Mouse (Mus musculus) MN1 (cell line): ENCODE measurements around the gene Mas1.
"Not testable (repeated sequence)": the region's sequence is repeated elsewhere in the genome, so short reads cannot be mapped to it uniquely, and the experiment has no call there.

ENCODE experiments used
- DNase-seq: peaks from one replicate; pipeline ENCODE4 v3.0.0-alpha.2; 2016; ENCODE audit warnings: low spot score

Gene Mas1

GRCm38 (mm10) chr17:12868043-12868442, at the start of gene Mas1:
Gene Mas1 (minus strand): TSS chr17:12868143.
- DNase-seq = no peak

GRCm38 (mm10) chr17:12916588-12917380, 48.8 kb upstream of the Mas1 start:
- peak; percentile 61 for DNase-seq

DNA sequence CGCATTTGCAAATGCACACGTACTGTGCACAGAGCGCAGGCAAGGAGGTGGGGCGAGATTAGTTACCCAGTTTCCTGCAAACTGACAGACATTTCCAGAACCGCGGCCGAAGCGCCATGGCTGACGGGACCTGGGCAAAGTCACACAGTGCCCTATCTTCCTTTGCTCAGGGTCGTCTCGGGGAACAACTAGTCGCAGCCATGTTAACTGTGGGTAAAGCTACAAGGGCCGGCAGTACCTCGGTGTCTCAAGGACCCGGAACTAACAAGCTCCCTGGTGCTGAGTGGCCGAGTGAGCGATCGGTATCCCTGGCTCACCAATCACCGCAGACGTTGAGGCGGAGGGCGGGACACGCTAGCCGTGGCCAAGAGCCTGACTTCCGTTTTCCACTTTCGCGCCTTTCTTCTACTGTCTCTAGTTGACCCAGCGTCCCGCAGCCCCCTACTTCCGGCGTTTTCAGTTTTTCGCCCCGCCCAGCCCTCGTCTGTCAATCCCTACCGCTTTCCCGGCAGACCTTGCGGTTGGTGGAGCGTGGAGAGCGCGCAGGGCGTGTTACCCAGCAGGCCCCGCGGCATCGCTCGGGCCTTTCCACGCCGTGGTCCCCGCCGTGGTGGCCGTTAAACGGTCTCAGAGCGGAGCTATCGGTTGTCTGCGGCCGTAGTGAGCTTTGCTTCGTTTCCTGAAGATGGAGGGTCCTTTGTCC, 48.1 kb upstream of the Mas1 start, which contains the start of gene Mrpl18:
Gene Mrpl18, minus strand, starts transcription at position 465 of the 703 bp plus-strand sequence.
- DNase-seq = peak; percentile 100

DNA sequence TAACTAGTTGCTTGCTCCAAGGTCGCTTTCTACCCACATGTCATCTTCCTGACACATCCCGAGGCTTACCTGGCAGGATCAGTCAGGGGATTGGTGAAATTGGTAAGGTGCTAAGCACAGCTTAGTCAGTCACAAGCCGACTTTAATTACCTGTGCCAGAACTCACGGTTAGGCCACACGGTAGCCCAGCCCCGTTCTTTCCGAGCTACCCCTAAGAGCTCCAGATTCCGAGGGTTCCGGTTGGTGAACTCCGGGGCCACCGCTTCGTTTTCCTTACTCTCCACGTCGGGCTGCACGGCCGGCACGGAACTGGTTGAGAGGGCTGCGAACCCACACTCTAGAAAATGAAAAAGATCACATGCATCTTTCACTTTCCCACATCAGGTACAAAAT, 47.5 kb upstream of the Mas1 start, which contains the start of gene Tcp1:
Gene Tcp1, plus strand, starts transcription at position 214 of the 393 bp plus-strand sequence.
- DNase-seq = no peak

DNA sequence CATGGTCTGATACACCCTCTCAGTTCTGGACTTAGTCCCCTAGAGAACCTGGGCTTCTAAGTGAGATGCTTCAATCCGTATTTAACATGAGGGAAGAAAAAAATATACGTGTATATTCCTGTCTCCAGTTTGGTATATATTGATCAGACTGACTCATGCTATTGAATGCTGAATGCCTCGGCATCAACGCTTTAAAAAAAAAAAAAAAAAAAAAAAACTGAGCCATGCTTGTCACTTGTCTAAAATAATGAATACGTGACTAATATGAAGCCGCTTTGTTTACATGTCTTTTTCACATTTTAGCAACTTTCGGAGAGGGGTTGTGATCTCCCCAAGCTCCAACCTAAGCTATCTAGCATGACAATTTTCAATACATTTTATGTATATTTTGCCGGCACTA, 42.4 kb upstream of the Mas1 start:
- DNase-seq = no peak

DNA sequence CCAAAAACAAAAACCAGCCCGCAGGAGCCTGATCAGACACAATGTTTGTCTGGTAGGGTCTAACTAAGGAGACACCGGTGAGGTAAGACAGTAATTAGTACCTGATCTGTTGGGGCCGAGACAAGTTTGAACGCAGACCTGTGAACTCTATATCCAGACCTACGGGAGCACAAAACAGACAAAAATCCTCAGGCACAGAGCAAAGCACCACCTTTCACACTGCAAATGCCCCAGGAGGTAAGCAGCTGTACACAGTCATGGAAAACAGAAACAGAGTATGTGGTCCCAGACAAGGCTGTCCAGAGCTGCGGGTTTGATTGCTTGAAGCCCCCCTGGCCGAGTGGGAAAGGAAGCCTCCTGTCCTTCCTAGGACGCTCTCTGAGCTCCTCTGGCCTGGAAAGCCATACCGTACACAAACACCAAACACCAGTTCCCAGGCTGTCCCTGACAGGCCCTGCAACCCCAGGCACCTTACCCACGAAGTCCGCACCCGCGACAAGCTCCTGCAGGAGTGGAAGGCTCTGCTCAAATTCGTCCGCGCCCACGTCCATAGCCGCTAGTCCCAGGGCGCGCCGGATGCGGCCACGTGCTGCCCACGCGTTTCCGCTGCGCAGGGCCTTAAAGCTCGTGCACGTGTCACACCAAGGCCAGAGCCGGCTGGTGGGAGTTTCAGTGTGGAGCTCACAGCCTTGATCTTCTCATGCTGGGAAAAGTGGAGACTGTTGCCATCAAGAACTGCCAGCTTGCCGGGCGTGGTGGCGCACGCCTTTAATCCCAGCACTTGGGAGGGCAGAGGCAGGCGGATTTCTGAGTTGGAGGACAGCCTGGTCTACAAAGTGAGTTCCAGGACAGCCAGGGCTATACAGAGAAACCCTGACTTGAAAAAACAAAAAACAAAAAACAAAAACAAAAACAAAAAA, 41.7 kb upstream of the Mas1 start, which contains the start of gene Pnldc1:
Gene Pnldc1, minus strand, starts transcription at position 870 of the 920 bp plus-strand sequence.
- DNase-seq = no peak

GRCm38 (mm10) chr17:12906436-12906835, 38.5 kb upstream of the Mas1 start:
- DNase-seq = no peak

GRCm38 (mm10) chr17:12905810-12906209, 37.9 kb upstream of the Mas1 start:
- DNase-seq = no peak

GRCm38 (mm10) chr17:12904349-12904748, 36.4 kb upstream of the Mas1 start:
- DNase-seq = no peak

DNA sequence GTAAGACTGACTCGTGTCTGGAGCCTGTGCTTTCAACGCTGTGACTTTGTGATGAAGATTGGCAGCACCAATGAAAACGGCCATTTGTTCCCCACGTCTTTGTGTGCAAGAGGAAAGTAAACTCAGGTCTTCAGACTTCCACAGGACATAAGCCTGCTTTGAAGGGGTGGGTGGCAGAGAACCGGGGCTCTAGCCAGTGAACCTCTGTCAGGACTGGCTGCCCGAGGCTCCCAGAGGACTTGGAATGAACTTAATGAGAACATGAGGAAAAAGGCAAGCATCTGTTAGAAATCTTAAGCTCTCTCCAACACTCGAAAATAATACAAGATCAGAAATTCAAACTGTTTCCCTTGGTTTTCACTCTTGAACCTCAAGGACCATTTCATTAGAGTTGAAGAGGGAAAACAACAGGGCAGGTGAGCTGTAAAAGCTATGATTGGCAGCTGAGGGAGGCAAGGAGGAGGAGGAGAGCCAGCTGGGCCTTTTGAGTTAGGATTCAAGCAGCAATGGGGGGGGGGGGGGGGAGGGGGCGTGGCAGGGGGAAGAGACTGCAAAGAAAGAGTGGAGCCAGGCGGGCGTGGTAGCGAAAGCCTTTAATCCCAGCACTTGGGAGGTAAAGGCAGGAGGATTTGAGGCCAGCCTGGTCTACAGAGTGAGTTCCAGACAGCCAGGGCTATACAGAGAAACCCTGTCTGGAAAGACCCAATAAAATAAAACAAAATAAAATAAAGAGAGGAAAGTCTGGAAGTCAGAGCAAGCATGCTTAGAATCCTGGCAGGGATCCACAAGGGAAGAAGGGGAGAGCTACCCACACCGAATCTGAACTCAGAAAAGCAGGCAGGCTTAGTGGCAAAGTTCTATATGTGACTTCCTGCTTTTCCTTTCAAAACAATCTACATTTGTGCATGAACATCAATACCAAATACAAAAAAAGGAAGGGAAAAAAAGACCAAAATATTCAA, 35.7 kb upstream of the Mas1 start:
- no peak for DNase-seq

DNA sequence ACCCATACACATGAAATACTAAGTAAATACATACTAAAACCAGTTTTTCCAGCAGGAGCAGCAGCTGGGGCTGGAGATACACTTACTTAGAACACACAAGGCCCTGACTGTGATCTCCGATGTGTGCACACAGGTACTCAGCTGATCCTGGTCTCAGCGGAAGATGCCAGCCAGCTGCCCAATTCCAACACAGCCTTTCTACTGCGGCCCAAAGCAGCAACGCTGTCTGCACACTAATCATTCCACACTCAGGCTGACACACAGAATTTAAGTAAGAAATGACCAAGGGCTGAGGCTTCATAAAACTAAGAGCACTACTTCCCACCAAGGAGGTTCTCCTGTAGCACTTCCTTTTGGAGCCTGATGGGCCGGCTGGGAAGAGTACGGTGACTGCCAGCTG, 34.3 kb upstream of the Mas1 start:
- no peak for DNase-seq

DNA sequence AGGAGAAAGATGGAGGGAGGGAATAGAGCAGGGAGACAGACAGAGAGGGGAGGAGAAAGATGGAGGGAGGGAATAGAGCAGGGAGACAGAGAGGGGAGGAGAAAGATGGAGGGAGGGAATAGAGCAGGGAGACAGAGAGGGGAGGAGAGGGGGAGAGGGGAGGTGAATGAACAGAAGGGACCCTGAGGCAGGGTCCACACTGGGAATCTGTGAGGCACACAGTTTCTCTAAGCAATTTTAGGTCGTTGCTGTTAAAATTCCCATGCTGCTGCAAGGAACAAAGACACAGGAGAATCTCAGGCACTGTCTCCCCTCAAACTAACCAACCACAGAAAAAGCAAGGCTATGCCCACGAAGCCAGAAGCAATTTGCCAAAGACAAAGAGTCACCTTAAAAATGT, 30.7 kb upstream of the Mas1 start:
- not testable (repeated sequence) for DNase-seq

- no peak for DNase-seq
Measured at GRCm38 (mm10) chr17:12897674-12898073, 29.7 kb upstream of the Mas1 start.

DNA sequence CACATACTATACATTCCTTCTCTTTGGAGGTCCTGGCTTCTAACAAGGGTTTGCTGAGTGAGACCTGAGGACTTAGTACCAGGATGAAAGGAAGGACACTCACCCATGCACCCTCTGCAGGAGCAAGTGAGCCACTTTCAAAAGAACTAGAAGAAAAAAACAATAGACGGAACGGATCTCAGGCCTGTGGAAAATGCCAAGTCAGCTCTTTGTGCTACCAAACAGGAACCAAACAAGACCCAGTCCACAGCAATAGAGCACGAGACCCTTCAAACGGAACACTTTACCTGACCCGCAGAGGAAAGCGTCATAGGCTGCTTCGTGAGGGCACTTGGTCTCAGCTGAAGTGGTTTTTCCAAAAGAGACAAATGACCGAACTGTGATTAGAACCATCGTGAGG, 24.1 kb upstream of the Mas1 start:
- DNase-seq = no peak

GRCm38 (mm10) chr17:12891054-12891453, 23.1 kb upstream of the Mas1 start:
- DNase-seq = no peak

DNA sequence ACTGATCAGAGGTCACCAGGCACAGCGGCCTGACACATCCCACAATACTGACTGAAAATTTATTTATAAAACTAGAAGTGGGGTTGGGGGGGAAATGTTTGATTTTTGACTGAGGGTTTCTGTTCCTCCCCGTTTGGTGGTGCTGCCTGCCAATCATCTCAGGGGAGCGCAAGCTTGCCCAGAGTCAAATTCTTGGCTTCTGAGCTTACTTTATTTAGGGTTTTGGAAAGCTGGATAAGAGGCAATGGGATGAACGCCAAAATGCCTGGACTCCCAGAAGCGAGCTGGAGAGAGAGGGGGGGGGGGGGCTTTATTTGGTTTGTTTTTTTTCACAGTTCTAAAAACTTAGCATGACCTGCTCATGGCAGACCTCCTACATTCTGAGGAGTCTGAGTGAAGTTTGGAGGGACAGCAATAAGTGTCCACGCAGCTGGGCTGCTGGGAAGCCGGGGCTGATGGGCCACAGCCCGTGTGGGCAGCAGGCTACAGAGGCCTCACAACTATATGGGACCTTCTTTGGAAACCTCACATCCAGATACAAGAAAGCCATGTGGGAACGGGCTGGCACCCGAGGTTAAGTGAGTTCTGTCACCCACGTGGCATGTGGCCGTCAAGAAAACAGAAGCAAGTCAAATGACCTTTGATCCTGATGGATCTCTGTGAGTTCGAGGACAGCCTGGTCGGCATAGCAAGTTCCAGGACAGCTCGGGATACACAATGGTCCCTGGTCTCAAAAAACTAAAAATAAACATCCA, 19.3 kb upstream of the Mas1 start:
- no peak for DNase-seq

- no peak for DNase-seq
Measured at GRCm38 (mm10) chr17:12886620-12887019, 18.7 kb upstream of the Mas1 start.

DNA sequence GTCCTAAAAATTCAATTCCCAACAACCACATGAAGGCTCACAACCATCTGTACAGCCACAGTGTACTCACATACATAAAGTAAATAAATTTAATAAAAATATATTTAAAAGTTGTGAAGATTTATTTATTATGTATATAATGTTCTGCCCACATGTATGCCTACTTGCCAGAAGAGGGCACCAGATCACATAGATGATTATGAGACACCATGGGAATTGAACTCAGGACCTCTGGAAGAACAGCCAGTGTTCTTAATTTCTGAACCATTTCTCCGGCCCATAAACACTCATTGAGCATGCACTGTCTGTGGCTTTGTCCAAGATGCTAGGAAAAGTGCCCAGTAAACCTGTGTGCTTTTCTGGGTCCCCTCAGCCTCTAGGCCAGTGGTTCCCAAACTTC, 13.3 kb upstream of the Mas1 start:
- DNase-seq = no peak

DNA sequence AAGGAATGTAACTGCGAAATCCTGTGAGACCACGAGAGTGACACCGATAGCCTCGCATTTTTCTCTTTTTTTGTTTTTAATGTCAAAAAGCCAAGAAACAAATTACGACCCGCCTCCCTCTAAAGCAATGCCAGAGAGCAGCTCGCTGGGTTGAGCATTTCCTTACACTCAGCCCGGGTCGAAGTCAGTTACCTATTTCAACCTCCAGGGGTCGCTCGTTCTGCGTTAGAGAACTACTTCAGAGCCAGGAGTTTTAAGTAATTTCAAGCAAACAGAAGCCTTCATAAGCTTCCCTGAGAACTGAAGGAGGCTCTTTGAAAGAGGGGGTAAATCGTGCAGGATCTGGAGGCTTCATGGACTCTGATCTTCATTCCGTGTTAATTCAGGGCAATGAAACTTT, 12.2 kb upstream of the Mas1 start:
- peak; percentile 79 for DNase-seq

GRCm38 (mm10) chr17:12875734-12876133, 7.8 kb upstream of the Mas1 start, which contains the start of gene Mrgprh:
Gene Mrgprh (plus strand): TSS chr17:12876034.
- DNase-seq = no peak
